Mouse (Mus musculus): Measurements from ENCODE around the gene Lrfn4. TPM values are rescaled to one million over a fixed set of nuclear protein-coding genes. Genes with fewer than 3 reads are reported as not detected.

The Lrfn4 gene
- polyA plus RNA-seq, 1 experiment = 13.5 TPM

- H3K27ac ChIP-seq (ENCODE audit: insufficient read depth, low read length) = no peak overlapping the region
Measured at GRCm38 (mm10) chr19:4569356-4570236, 45.9 kb downstream of the Lrfn4 start.

DNA sequence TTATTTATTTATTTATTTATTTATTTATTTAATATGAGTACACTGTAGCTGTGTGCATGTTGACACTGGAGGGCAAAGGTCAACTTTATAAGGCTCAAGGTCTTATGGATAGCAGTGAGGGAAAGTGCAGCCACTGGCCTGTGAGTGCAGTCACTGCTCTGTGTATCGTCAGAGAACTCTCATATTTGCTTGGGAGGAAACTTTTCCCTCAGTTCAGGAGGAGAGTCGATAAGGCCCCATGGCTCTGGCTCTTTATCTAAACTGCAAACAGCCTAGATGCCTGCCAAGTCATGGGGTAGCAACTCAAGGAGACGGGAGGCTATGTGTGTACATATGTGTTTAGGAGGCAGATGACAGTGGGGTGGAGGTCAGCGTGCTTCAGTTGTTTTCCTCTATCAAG is 46.6 kb downstream of the Lrfn4 start:
- no peak for TF ChIP-seq CTCF (IDR thresholded peaks at IDR 0.05; ENCODE audit: low read depth, low read length)

More at GRCm38 (mm10) chr19:4569356-4570236, 45.9 kb downstream of the Lrfn4 start:
- Histone ChIP-seq H3K9me3 (replicated peaks; ENCODE audit: control insufficient read depth, insufficient read depth, low read length, poor library complexity, severe bottlenecking) (no peaks in the 10 kb centered on the region), H3K4me1 (ENCODE audit: control insufficient read depth, insufficient read depth, low read length) (no peaks in the 10 kb centered on the region), H3K36me3 (ENCODE audit: control insufficient read depth, insufficient read depth, low read length, poor library complexity, severe bottlenecking) (no peaks in the 10 kb centered on the region), H3K9ac (ENCODE audit: low read depth, poor library complexity, severe bottlenecking) (no peak overlapping the region), H3K27me3 (ENCODE audit: control insufficient read depth, insufficient read depth, low read length, poor library complexity, severe bottlenecking) (no peaks in the 10 kb centered on the region), H3K4me3 (ENCODE audit: low read depth, low read length) (no peak overlapping the region)
- TF ChIP-seq EP300 (IDR thresholded peaks at IDR 0.05; ENCODE audit: insufficient read depth, low read depth, low read length) (no peak), POLR2A (IDR thresholded peaks at IDR 0.05; ENCODE audit: insufficient read depth, low read length) (no peak), CTCF (IDR thresholded peaks at IDR 0.05; ENCODE audit: low read depth, low read length) (no peak)

DNA sequence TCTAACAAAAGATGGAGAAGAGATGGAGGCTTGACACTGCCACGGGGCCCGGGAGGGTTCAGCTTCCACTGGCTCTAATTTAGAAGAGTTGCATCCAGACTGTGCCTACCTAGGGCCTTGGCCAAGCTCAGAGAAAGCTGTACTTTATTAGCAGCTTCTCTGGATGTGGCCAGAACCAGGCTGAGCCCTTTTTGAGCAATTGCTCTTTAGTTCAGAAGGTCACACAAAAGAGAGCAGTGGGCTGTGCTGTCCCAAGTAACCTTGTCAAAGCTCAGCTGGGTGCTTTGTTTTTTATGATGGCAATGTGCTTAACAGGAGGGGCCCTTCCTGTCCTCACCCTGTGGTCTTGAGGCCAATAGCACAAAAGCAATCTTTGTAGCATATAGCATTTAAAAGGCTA is 47.8 kb downstream of the Lrfn4 start:
- Histone ChIP-seq H3K27ac (ENCODE audit: insufficient read depth, low read length) (no peak overlapping the region), H3K36me3 (ENCODE audit: control insufficient read depth, insufficient read depth, low read length, poor library complexity, severe bottlenecking) (no peaks in the 10 kb centered on the region), H3K9ac (ENCODE audit: low read depth, poor library complexity, severe bottlenecking) (no peak overlapping the region), H3K27me3 (ENCODE audit: control insufficient read depth, insufficient read depth, low read length, poor library complexity, severe bottlenecking) (no peaks in the 10 kb centered on the region), H3K4me1 (ENCODE audit: control insufficient read depth, insufficient read depth, low read length) (no peaks in the 10 kb centered on the region), H3K9me3 (replicated peaks; ENCODE audit: control insufficient read depth, insufficient read depth, low read length, poor library complexity, severe bottlenecking) (no peaks in the 10 kb centered on the region), H3K4me3 (ENCODE audit: low read depth, low read length) (no peak overlapping the region)
- TF ChIP-seq EP300 (IDR thresholded peaks at IDR 0.05; ENCODE audit: insufficient read depth, low read depth, low read length) = no peak
- no peak for TF ChIP-seq CTCF (IDR thresholded peaks at IDR 0.05; ENCODE audit: low read depth, low read length)
- no peak for TF ChIP-seq POLR2A (IDR thresholded peaks at IDR 0.05; ENCODE audit: insufficient read depth, low read length)

More for the DNA sequence above, 46.6 kb downstream of the Lrfn4 start:
- H3K9ac ChIP-seq (ENCODE audit: low read depth, poor library complexity, severe bottlenecking) = no peak overlapping the region
- H3K4me1 ChIP-seq (ENCODE audit: control insufficient read depth, insufficient read depth, low read length) = no peaks in the 10 kb centered on the region
- no peak overlapping the region for H3K4me3 ChIP-seq (ENCODE audit: low read depth, low read length)
- H3K9me3 ChIP-seq (replicated peaks; ENCODE audit: control insufficient read depth, insufficient read depth, low read length, poor library complexity, severe bottlenecking) = no peaks in the 10 kb centered on the region
- no peak overlapping the region for H3K27ac ChIP-seq (ENCODE audit: insufficient read depth, low read length)
- no peaks in the 10 kb centered on the region for H3K27me3 ChIP-seq (ENCODE audit: control insufficient read depth, insufficient read depth, low read length, poor library complexity, severe bottlenecking)
- no peaks in the 10 kb centered on the region for H3K36me3 ChIP-seq (ENCODE audit: control insufficient read depth, insufficient read depth, low read length, poor library complexity, severe bottlenecking)

GRCm38 (mm10) chr19:4566880-4567279 is 48.6 kb downstream of the Lrfn4 start:
- TF ChIP-seq CTCF (IDR thresholded peaks at IDR 0.05; ENCODE audit: low read depth, low read length) = no peak
- no peak for TF ChIP-seq POLR2A (IDR thresholded peaks at IDR 0.05; ENCODE audit: insufficient read depth, low read length)
- no peak for TF ChIP-seq EP300 (IDR thresholded peaks at IDR 0.05; ENCODE audit: insufficient read depth, low read depth, low read length)
- H3K9me3 ChIP-seq (replicated peaks; ENCODE audit: control insufficient read depth, insufficient read depth, low read length, poor library complexity, severe bottlenecking) = no peaks in the 10 kb centered on the region
- H3K27ac ChIP-seq (ENCODE audit: insufficient read depth, low read length) = no peak overlapping the region
- H3K9ac ChIP-seq (ENCODE audit: low read depth, poor library complexity, severe bottlenecking) = no peak overlapping the region
- H3K4me1 ChIP-seq (ENCODE audit: control insufficient read depth, insufficient read depth, low read length) = no peaks in the 10 kb centered on the region
- no peaks in the 10 kb centered on the region for H3K27me3 ChIP-seq (ENCODE audit: control insufficient read depth, insufficient read depth, low read length, poor library complexity, severe bottlenecking)
- H3K36me3 ChIP-seq (ENCODE audit: control insufficient read depth, insufficient read depth, low read length, poor library complexity, severe bottlenecking) = no peaks in the 10 kb centered on the region
- H3K4me3 ChIP-seq (ENCODE audit: low read depth, low read length) = no peak overlapping the region

DNA sequence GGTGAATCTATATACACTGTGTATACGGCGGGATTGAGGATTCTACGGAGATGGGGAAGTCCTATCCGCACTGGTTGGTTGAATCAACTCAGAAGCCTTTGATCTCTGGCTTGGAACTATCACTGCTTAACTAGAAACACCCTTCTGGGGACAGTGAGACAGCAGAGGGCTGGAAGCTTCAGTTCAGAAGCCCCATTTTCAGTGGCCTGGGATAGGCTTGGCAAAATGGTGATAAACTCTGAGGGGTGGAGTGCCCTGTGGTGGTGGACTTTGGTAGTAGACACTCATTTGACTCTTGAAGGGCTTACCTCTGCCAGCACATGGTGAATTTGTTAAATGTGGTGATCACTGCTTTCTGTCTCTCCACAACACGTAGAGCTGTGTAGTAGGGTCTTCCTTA is 49.8 kb downstream of the Lrfn4 start:
- no peak for TF ChIP-seq CTCF (IDR thresholded peaks at IDR 0.05; ENCODE audit: low read depth, low read length)
- TF ChIP-seq POLR2A (IDR thresholded peaks at IDR 0.05; ENCODE audit: insufficient read depth, low read length) = no peak
- TF ChIP-seq EP300 (IDR thresholded peaks at IDR 0.05; ENCODE audit: insufficient read depth, low read depth, low read length) = no peak
- Histone ChIP-seq H3K4me1 (ENCODE audit: control insufficient read depth, insufficient read depth, low read length) (no peaks in the 10 kb centered on the region), H3K9ac (ENCODE audit: low read depth, poor library complexity, severe bottlenecking) (no peak overlapping the region), H3K27ac (ENCODE audit: insufficient read depth, low read length) (no peak overlapping the region), H3K9me3 (replicated peaks; ENCODE audit: control insufficient read depth, insufficient read depth, low read length, poor library complexity, severe bottlenecking) (no peaks in the 10 kb centered on the region), H3K4me3 (ENCODE audit: low read depth, low read length) (no peak overlapping the region), H3K27me3 (ENCODE audit: control insufficient read depth, insufficient read depth, low read length, poor library complexity, severe bottlenecking) (no peaks in the 10 kb centered on the region), H3K36me3 (ENCODE audit: control insufficient read depth, insufficient read depth, low read length, poor library complexity, severe bottlenecking) (no peaks in the 10 kb centered on the region)

Other genes starting within 250 kb of the Lrfn4 start
- gene Kdm2a, start 217.4 kb downstream of the Lrfn4 start, polyA plus RNA-seq (2011; ENCODE audit: insufficient read depth, insufficient read length, low read depth, missing spikeins) = 68.0 and 78.4 TPM in 2 replicates
- gene Rhod, start 176.2 kb downstream of the Lrfn4 start, polyA plus RNA-seq (2011; ENCODE audit: insufficient read depth, insufficient read length, low read depth, missing spikeins) = 12.4 and 16.9 TPM in 2 replicates
- gene Syt12, start 138.2 kb downstream of the Lrfn4 start, polyA plus RNA-seq (2011; ENCODE audit: insufficient read depth, insufficient read length, low read depth, missing spikeins) = not detected in 2 replicates
- gene 2010003K11Rik, start 117.1 kb downstream of the Lrfn4 start, polyA plus RNA-seq (2011; ENCODE audit: insufficient read depth, insufficient read length, low read depth, missing spikeins) = not detected in 2 replicates
- 7.9 TPM in 2 replicates for gene Pcx, start 105.2 kb downstream of the Lrfn4 start, polyA plus RNA-seq (2011; ENCODE audit: insufficient read depth, insufficient read length, low read depth, missing spikeins)
- 32.7 and 34.4 TPM in 2 replicates for gene Rce1, start 10.0 kb upstream of the Lrfn4 start, polyA plus RNA-seq (2011; ENCODE audit: insufficient read depth, insufficient read length, low read depth, missing spikeins)
- 0.32 and 0.87 TPM in 2 replicates for gene Gm960, start 83.0 kb upstream of the Lrfn4 start, polyA plus RNA-seq (2011; ENCODE audit: insufficient read depth, insufficient read length, low read depth, missing spikeins)
- 13.5 and 13.7 TPM in 2 replicates for gene Sptbn2, start 95.5 kb upstream of the Lrfn4 start, polyA plus RNA-seq (2011; ENCODE audit: insufficient read depth, insufficient read length, low read depth, missing spikeins)
- 7.2 and 7.4 TPM in 2 replicates for gene Rbm4b, start 140.8 kb upstream of the Lrfn4 start, polyA plus RNA-seq (2011; ENCODE audit: insufficient read depth, insufficient read length, low read depth, missing spikeins)
- gene Rbm4, start 178.2 kb upstream of the Lrfn4 start, polyA plus RNA-seq (2011; ENCODE audit: insufficient read depth, insufficient read length, low read depth, missing spikeins) = 67.6 and 72.7 TPM in 2 replicates
- 22.2 and 23.5 TPM in 2 replicates for gene Gm21992, start 195.9 kb upstream of the Lrfn4 start, polyA plus RNA-seq (2011; ENCODE audit: insufficient read depth, insufficient read length, low read depth, missing spikeins)
- 79.2 and 85.2 TPM in 2 replicates for gene Rbm14, start 196.0 kb upstream of the Lrfn4 start, polyA plus RNA-seq (2011; ENCODE audit: insufficient read depth, insufficient read length, low read depth, missing spikeins)
- 36.6 and 37.3 TPM in 2 replicates for gene Ccs, start 223.7 kb upstream of the Lrfn4 start, polyA plus RNA-seq (2011; ENCODE audit: insufficient read depth, insufficient read length, low read depth, missing spikeins)
- gene Ccdc87, start 223.7 kb upstream of the Lrfn4 start, polyA plus RNA-seq (2011; ENCODE audit: insufficient read depth, insufficient read length, low read depth, missing spikeins) = 0.27 TPM in 1 of 2 replicates, not detected in the other
- gene Ctsf, start 239.5 kb upstream of the Lrfn4 start, polyA plus RNA-seq (2011; ENCODE audit: insufficient read depth, insufficient read length, low read depth, missing spikeins) = 13.5 and 13.6 TPM in 2 replicates